Mouse (Mus musculus): ENCODE measurements around the gene Fasn.

DNA sequence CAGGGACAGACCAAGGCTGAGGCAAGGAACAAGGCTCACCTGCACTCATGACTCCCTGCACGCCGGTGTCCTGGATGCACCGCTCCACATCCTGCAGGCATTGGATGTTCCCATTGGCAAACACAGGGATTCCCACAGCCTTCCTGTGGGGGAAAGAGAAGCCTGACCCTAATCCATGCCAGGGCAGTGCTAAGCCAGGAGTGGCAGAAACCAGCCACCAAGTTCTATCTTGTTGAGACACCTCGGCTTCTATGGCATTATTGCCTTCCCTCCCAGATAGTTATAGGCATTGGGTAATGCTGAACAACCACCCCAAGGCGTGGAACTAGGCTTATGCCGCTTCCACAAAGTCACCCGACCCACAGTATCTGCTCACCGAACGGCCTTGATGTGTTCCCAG is 31.7 kb downstream of the Fasn start:
- TF ChIP-seq CTCF (IDR thresholded peaks at IDR 0.05; ENCODE audit: low read depth) (no peak), EP300 (optimal IDR thresholded peaks at IDR 0.05) (no peak)

Measured in stomach, postnatal 0 days (tissue).